Mouse (Mus musculus): ENCODE measurements around the gene Cyp4f16.
"Not testable (repeated sequence)": the region's sequence is repeated elsewhere in the genome, so short reads cannot be mapped to it uniquely, and the experiment has no call there.

Cyp4f16 gene

DNA sequence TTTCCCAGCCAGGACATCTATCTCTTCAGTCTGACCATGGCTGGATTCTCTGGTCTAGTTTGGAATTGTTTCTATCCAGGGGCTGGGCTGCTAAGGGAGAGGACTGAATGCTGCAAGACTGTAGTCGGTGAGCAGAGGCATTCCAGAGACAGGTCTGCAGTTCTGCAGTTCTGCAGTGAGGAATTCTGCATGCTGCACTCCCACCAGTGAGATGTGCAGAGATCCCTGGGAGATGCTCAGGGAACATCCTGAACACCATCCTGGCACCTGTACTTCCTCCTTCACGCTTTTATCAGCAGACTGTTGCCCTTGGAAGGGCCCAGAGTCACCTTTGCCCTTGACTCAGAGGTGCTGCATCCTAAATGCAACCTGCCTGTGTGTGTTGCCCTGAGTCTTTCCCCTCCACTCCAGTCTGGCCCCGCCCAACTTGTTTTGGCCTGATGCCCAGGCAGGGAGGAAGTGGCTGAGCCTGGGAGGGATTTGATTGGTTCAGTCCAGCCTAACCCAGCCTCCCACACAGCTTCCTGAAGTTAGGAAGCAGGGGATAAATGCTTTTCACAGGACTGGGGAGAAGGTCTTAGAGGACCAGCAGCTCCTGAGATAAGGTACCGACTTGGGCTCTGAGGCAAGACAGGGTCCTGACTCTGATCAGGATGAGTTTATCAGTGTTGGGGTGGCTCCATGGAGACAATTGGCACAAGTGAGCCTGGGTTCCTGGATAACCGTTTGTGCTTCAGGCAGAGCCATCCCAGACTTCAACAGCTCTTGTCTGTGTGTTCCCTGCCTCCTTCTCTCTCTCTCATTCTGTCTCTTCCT is at the start of gene Cyp4f16:
TSS of gene Cyp4f16 (plus strand) at position 508 of the 816 bp plus-strand sequence.
- DNase-seq (ENCODE audit: low spot score): peak; percentile 88

GRCm38 (mm10) chr17:32492349-32492980 is 43.9 kb upstream of the Cyp4f16 start:
- peak; percentile 6 for DNase-seq (ENCODE audit: low spot score)

- peak; percentile 59 for DNase-seq (ENCODE audit: low spot score)
These were observed 41.8 kb upstream of the Cyp4f16 start for GRCm38 (mm10) chr17:32494601-32495000.

GRCm38 (mm10) chr17:32500511-32500910 is 35.8 kb upstream of the Cyp4f16 start:
- not testable (repeated sequence) for DNase-seq (ENCODE audit: low spot score)

DNA sequence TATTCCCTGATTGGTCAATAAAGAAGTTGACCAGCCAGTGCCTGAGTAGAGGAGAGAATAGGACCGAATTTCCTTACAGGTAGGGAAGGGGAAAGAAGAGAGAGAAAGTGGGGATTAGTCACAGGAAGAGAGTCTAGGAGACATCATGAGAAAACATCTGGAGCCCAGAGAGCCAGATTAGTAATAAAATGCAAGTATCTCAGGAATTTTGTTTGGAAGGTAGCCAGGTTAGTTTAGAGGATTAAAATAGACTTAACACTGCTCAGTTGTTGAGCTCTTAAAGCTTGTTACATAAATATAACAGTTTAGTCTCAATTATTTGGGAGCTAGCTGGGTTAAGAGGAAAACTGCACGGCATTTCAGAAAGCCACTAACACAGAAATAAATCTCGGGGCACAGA is 35.3 kb upstream of the Cyp4f16 start:
- DNase-seq (ENCODE audit: low spot score): no peak

GRCm38 (mm10) chr17:32503111-32503510 is 33.2 kb upstream of the Cyp4f16 start:
- DNase-seq (ENCODE audit: low spot score): no peak

DNA sequence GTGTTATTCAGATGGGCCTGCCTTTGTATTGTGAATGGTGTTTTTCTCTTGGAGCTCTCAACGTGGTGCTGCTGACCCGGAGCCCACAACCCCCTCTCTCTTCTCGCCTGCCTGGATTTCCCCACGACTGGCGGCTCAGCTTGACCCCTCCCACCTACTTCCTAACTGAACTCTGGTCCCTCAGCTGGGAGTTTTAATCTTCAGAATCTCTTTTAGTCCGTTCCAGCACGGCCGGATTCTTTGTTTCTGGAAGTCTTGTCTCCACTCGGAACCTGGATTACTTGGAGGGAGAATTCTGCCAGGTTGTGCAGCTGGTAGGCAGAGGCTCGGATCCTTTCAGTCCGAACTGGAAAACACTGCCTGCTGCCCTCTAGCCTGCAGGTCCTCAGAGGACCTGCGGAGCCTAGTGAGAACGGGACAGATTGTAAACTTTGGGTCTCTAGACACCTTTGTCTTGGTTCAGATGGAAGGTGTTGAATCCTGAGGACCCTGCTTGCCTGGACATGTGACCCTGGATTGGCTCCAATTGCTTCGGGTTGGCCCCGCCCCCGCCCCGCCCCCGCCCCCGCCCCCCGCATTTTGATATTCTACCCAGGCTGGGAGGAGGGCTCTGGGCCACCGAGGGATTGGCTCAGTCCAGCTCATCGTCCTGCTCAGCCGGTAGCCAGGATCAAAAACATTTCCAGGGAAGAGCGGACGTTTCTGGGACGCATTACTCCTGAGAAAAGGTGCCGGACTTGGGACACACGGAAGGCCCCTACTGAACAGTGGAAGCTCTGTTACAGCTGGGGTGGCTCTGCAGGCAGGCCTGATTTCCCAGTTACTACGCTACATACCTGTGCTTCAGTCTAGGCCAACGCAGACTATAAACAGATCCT is 30.3 kb upstream of the Cyp4f16 start, which contains the start of gene Cyp4f17:
TSS of gene Cyp4f17 (plus strand) at position 200 of the 878 bp plus-strand sequence.
- peak; percentile 23 for DNase-seq (ENCODE audit: low spot score)

- peak; percentile 4 for DNase-seq (ENCODE audit: low spot score)
These were observed 29.6 kb upstream of the Cyp4f16 start for GRCm38 (mm10) chr17:32506729-32507245.

DNA sequence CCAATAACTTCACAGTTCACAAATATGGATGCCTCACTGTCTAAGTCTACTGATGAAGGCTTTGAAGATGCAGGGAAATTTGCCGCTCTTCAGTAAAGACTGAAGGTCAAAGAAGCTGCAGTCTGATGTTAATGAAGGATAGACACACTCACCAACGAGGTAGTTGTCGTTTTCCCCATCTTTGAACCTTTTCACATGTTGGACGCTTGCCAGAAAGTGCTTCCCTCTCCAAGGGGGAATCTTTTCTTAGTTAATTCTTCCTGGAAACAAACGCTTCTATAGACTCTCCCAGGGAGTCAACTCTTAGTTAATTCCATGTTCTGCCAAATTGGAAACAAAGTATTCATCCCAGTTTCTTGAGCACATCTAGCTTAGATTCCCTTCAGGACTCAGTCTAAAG is 20.2 kb upstream of the Cyp4f16 start:
- DNase-seq (ENCODE audit: low spot score): no peak

DNA sequence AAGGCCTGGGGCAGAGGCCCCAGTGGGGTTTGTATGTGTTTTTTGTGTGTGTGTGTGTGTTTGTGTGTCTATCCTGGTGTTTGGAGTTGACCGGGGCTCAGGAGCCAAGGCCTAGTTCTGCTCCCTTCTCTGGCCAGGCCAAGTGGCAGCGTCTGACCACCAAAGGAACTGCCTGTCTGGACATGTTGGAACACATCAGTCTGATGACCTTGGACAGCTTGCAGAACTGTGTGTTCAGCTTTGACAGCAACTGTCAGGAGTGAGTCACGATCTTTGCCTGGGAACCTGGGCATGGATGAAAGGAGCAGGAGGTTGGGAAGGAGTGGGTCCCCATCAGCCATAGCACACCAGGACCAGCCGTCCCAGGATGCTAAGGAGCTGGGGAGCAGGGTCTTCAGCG is 14.4 kb upstream of the Cyp4f16 start:
- no peak for DNase-seq (ENCODE audit: low spot score)

- DNase-seq (ENCODE audit: low spot score): no peak
These were observed 14.0 kb upstream of the Cyp4f16 start for GRCm38 (mm10) chr17:32522386-32522785.

DNA sequence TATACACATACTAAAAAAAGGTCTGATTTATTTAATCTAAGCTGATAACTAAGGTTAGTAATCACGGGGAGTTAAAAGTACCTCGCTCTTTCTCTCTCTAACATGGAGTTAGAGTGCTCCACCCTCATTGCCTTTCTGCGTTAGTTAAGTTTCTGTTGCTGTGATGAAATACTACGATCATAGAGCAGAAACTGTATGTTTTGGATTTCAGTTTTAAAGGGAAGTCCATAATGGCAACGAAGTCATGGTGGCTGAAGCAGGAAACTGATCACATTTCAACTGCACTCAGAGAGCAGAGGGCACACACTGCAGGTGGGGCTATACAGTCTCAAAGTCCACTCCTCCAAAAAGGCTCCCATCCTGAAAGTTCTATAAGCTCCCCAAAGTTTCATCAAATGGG is 13.5 kb upstream of the Cyp4f16 start:
- no peak for DNase-seq (ENCODE audit: low spot score)

DNA sequence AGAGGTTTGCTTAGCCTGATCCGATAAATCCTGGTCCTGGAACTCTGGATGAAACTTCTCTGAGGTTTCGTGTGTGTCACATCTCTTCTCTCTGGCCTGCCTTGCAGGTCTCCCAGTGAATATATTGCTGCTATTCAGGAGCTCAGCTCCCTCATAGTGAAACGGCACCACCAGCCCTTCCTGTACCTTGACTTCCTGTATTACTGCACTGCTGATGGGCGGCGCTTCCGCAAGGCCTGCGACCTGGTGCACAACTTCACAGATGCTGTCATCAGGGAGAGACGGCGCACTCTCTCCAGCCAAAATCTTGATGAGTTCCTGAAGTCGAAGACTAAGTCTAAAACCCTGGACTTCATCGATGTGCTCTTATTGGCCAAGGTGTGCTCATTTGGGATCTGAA is 12.5 kb upstream of the Cyp4f16 start:
- no peak for DNase-seq (ENCODE audit: low spot score)

DNA sequence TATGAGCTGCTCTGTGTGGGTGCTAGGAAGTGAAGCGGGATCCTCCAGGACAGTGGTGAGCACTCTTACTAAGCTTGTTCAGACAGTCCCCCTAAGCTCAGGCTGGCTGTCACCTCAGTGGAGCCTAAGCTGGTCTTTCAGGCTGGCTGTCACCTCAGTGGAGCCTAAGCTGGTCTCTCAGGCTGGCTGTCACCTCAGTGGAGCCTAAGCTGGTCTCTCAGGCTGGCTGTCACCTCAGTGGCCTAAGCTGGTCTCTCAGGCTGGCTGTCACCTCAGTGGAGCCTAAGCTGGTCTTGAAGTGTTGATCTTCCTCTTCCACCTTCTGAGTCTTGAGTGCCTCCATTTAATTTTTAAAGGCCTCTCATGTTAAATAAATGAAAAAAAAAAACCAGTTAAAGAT is 10.0 kb upstream of the Cyp4f16 start:
- not testable (repeated sequence) for DNase-seq (ENCODE audit: low spot score)

- DNase-seq (ENCODE audit: low spot score): no peak
These were observed 8.6 kb upstream of the Cyp4f16 start for GRCm38 (mm10) chr17:32527748-32528147.

DNA sequence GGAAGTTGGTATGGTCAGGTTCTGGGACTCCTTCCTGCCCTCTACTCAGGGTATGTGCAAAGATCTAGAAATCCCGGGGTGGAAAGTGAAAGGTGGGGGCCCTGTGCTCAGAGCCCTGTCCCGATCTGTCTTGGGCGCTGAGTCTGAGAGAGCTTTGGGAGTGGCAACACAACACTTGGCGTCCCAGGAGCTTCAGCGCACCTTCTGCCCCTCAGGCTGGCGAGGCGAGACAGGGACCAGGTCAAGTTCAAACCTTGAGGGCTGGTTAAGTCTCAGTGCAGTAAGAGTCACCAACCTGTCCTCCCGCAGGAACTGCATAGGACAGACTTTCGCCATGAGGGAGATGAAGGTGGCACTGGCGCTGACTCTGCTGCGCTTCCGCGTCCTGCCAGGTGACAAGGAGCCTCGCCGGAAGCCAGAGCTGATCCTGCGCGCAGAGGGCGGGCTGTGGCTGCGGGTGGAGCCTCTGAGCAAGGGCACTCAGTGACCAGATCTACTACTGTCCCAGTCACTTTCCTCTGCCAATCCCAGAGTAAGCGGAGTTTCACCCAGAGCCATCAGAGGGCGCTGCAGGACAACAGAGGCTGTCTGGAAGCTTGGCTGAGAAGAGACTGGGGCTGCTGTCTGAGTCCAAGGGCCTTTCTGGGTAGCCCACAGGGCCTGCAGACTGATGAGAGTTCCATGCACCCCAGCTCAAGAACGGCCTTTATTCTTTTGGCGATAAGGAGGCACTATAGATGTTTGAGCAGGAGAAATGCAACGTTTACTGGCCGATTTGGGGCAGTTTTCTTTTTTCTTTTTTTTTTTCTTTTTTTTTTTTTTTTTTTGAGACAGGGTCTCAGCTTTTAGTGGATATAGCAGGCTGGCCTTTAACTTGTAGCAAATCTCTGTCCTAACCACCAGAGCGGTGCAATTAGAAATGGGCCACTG is 7.7 kb upstream of the Cyp4f16 start:
- peak; percentile 73 for DNase-seq (ENCODE audit: low spot score)

GRCm38 (mm10) chr17:32532356-32532755 is 4.0 kb upstream of the Cyp4f16 start:
- not testable (repeated sequence) for DNase-seq (ENCODE audit: low spot score)

DNA sequence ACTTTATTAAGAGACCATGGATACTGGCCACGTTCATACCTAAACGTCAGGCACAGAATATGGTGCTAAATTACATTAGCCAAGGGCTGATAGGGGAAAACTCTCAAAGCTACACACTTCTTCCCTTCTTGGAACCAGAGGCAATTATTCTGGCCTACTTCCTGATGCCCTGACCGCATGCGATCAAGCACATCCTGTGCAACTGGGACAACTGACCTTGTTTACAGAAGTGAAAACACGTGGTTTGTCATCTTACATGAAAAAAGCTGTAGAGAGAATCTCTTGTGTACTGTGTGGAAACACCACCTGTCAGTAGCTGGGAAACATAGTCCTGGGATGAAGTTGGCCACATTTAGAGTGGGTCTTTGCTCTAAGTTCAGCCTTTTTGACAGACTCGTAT is 2.3 kb upstream of the Cyp4f16 start:
- DNase-seq (ENCODE audit: low spot score): no peak

DNA sequence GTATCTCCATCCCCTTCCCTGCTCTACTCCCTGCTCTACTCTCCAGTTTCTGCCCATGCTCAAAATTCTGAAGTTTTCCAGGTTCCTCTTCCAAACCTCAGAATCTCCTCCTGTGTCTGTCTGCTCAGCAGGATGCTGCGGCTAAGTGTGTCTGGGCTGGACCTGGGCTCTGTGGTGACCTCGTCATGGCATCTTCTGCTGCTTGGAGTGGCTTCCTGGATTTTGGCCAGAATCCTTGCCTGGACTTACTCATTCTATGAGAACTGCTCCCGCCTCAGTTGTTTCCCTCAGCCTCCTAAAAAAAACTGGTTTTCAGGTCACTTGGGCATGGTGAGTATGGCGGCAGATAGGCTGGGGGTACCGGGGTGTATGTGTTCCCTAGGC is 501 bp downstream of the Cyp4f16 start:
- DNase-seq (ENCODE audit: low spot score): no peak

DNA sequence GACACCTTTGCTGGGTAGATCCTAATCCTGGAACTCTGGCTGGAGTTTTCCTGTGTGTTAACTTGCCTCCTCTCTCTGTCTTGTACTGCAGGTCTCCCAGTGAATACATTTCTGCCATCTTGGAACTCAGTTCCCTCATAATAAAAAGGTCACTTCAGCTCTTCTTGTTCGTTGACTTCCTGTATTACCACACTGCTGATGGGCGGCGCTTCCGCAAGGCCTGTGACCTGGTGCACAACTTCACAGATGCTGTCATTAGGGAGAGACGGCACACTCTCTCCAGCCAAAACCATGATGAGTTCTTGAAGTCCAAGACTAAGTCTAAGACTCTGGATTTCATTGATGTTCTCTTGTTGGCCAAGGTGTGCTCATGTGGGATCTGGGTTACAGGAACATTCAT is 8.4 kb downstream of the Cyp4f16 start:
- DNase-seq (ENCODE audit: low spot score): not testable (repeated sequence)

DNA sequence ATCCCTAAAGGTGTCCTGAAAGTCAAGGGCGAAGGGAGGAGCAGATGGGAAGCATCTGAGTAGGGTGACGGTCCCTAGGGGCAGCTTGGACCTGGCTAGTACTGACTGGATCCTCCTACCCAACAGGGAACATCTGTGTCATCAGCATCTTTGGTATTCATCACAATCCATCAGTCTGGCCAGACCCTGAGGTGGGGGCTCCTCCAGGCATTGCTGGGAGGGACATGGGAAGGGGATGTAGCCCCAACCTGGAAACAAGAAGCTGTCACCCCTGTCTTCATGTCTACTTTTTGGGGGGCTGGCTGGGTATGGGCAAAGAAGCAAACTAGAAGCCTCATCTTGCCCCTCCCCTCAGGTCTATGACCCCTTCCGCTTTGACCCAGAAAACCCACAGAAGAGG is 14.0 kb downstream of the Cyp4f16 start:
- DNase-seq (ENCODE audit: low spot score): not testable (repeated sequence)

Measured in ovary, postnatal 14 days (tissue).